Mouse (Mus musculus) testis, adult 2 months (tissue): ENCODE measurements around the gene Tsc2.

Experiments used
- CTCF ChIP-seq: fragments of 200-500 bp; IDR thresholded peaks from 2 replicates; pipeline ENCODE4 v1.5.1; 2012; ENCODE audit warnings: low read depth, mild to moderate bottlenecking, inconsistent platforms, low read length, moderate library complexity; ENCODE audit not compliant: control insufficient read depth, insufficient read depth, insufficient replicate concordance
- POLR2A ChIP-seq: fragments of 200-500 bp; IDR thresholded peaks from 2 replicates; pipeline ENCODE4 v1.6.1; 2012; ENCODE audit warnings: low read depth, mild to moderate bottlenecking, inconsistent platforms, low read length, moderate library complexity; ENCODE audit not compliant: control insufficient read depth

DNA sequence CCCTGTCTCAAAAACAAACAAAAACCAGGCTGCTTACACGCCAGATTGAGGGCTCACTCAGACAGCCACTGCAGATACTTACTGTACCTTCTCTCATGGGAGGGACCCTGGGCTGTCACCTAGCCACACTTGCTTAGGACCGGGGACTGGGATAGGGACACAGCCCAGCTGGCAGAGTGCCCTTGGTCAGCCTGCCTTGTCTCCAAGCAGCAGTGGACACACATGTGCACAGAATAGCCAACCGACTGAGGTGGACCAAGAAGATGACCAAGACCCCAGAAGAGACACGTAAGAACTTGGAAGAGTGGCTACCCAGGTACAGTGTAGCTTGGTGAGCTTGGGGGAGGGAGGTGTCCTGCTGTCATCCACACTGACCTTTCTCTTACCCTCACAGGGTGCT lies 5.8 kb upstream of the Tsc2 start:
- TF ChIP-seq CTCF (no peak), POLR2A (no peak)
